Mouse (Mus musculus) midbrain, postnatal 0 days (tissue): Measurements from ENCODE around the gene Gm36028. TPM values are rescaled to one million over a fixed set of nuclear protein-coding genes. Genes with fewer than 3 reads are reported as not detected.

Experiments
- ATAC-seq: fragments of 200-750 bp; cut with Nextera tagmentation; 2 replicates; pipeline ENCODE4 v1.8.0; 2017; ENCODE audit warnings: moderate number of reproducible peaks, mild to moderate bottlenecking, moderate TSS enrichment, moderate library complexity; ENCODE audit not compliant: low FRiP score
- DNase-seq: peaks from one replicate; pipeline ENCODE4 v3.0.0-alpha.2; 2015; ENCODE audit warnings: low spot score
- H3K27ac ChIP-seq: fragments of 300-500 bp; sonication (generic); 2 replicates; pipeline ENCODE4 v1.5.1; 2014; ENCODE audit warnings: low read depth, mild to moderate bottlenecking, low read length, mixed read lengths
- H3K27me3 ChIP-seq: fragments of 300-500 bp; sonication (generic); 2 replicates; pipeline ENCODE4 v1.6.1; 2014; ENCODE audit warnings: low read length, control low read depth, mixed read lengths; ENCODE audit not compliant: insufficient read depth
- H3K36me3 ChIP-seq: fragments of 300-500 bp; sonication (generic); 2 replicates; pipeline ENCODE4 v1.6.1; 2014; ENCODE audit warnings: low read length, control low read depth, mixed read lengths; ENCODE audit not compliant: insufficient read depth
- H3K4me1 ChIP-seq: fragments of 300-500 bp; sonication (generic); 2 replicates; pipeline ENCODE4 v1.6.1; 2014; ENCODE audit warnings: mild to moderate bottlenecking, control low read depth, antibody characterized with exemption, low read length, mixed read lengths; ENCODE audit not compliant: insufficient read depth
- H3K4me2 ChIP-seq: fragments of 300-500 bp; sonication (generic); 2 replicates; pipeline ENCODE4 v1.6.1; 2014; ENCODE audit warnings: low read depth, mild to moderate bottlenecking, low read length, mixed read lengths; ENCODE audit not compliant: poor library complexity, severe bottlenecking
- H3K4me3 ChIP-seq: fragments of 300-500 bp; sonication (generic); 2 replicates; pipeline ENCODE4 v1.5.1; 2014; ENCODE audit warnings: low read depth, mild to moderate bottlenecking, low read length, moderate library complexity
- H3K9ac ChIP-seq: fragments of 300-500 bp; sonication (generic); replicated peaks from 2 replicates; pipeline ENCODE4 v1.6.1; 2014; ENCODE audit warnings: mild to moderate bottlenecking, low read length, moderate library complexity, mixed read lengths; ENCODE audit not compliant: poor library complexity, severe bottlenecking
- H3K9me3 ChIP-seq: fragments of 300-500 bp; sonication (generic); 2 replicates; pipeline ENCODE4 v1.6.1; 2016; ENCODE audit warnings: low read length, control low read depth
- CTCF ChIP-seq: IDR thresholded peaks from 2 replicates; pipeline ENCODE4 v1.5.1; 2016; ENCODE audit warnings: antibody characterized with exemption, mild to moderate bottlenecking
- WGBS: fragments of 180-500 bp; shearing (Covaris S2); extraction: QIAGEN DNeasy Blood & Tissue Kit; methylation state at CpG from one replicate; pipeline ENCODE4 v1.1.7; 2014; 5-methylcytosine and 5-hydroxymethylcytosine counted together
- polyA plus RNA-seq: library from polyadenylated mRNA; unstranded; fragments of >200 nt; fragmentation: Nextera tagmentation; extraction: Ambion mirVana; gene quantifications from 2 replicates; pipeline ENCODE4 v1.2.1, GENCODE M21; 2015
- total RNA-seq: library from RNA; depleted of rRNA; stranded (reverse); fragments of >200 nt; gene quantifications from 2 replicates; pipeline ENCODE4 v1.2.3, GENCODE M21; 2014; rRNA removed

Gene Gm36028
- total and polyA plus RNA-seq, 2 experiments from 2014 or later: 0.19 TPM; not detected in 1

DNA sequence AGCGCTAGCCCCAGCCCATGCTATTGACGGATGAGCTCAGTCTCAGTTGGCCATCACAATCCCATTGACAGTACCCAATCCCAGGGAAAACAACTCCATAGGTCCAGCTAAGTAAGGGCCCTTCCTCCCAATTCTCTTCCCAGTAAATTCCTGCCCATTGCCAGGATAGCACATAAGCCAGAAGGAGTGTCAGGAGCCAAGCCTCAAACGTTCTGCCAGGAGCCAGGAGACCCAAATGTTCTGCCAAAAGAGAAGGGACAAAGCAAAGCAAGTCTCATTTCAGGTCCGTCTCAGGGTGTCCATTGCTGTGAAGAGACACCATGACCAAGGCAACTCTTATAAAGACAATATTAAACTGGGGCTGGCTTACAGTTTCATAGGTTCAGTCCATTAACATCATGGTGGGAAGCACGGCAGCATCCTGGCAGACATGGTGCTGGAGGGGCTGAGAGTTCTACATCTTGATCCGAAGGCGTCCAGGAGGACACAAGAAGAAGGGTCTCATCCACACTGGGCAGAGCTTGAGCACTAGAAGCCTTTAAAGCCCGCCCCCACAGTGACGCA is 57.5 kb downstream of the Gm36028 start:
- Histone ChIP-seq H3K4me2 (no peak overlapping the region), H3K9ac (no peak overlapping the region), H3K27ac (no peak overlapping the region), H3K4me1 (0 out of 2 replicates have a peak, but pooled peaks cover 4% of the 10 kb centered on the region), H3K36me3 (no peaks in the 10 kb centered on the region), H3K4me3 (no peak overlapping the region), H3K27me3 (no peaks in the 10 kb centered on the region), H3K9me3 (no peaks in the 10 kb centered on the region)
- no peak for TF ChIP-seq CTCF
- ATAC-seq: no peak
- no peak for DNase-seq
- WGBS: 95% methylated on average over 9 of the region's 9 CpGs

DNA sequence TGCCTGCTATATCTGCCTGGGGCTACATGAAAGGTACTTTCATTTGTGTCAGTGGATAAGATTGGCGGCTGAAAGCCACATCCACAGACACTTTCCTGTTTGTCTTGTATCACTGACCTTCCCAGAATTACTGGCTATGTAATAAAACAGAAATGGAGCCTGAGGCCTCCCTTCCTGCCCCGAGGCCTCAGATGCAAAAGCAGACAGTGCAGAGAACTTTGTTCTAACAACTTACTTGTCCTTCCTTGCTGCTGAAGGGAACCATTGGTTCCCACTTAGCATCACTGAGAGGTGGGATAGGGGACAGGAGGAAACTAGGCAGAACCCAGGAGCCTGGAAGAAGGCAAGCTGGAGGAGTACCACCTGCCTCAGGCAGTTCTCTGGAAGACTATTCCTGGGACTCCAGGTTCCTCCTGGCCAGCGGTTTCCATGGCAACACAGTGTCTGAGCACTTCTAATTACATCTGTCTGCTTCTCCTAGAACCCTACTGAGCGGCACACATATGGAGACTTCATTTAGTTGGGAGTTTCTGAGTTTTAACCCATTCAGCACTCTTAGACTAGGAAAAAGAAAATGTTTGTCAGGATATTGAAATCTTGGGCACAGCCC is 58.2 kb downstream of the Gm36028 start:
- H3K36me3 ChIP-seq: no peaks in the 10 kb centered on the region
- H3K9me3 ChIP-seq: no peaks in the 10 kb centered on the region
- DNase-seq (peak; percentile 82), ATAC-seq (no peak)
- no peak overlapping the region for H3K4me2 ChIP-seq
- no peak for TF ChIP-seq CTCF
- H3K27me3 ChIP-seq: no peaks in the 10 kb centered on the region
- H3K9ac ChIP-seq: no peak overlapping the region
- H3K27ac ChIP-seq: no peak overlapping the region
- no peak overlapping the region for H3K4me3 ChIP-seq
- H3K4me1 ChIP-seq: 0 out of 2 replicates have a peak, but pooled peaks cover 4% of the 10 kb centered on the region
- WGBS: 52% methylated on average over 4 of the region's 4 CpGs

DNA sequence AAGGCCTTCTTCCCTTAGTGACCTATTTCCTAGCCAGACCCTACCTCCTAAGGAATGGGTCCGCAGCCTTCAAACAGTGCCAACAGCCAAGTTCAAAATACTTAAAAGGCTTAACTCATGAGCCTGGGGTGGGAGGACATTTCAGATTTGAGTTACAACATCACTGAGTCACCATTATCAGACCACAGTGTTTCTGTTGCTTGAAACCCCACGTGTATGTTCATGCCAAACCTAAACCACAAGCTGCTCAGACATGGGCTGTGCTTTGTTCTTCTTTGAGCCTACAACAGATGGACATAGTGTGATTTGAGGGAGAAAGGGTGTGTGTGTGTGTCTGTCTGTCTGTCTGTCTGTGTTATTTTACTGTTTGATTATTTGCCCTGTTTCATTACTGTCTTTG is 59.8 kb downstream of the Gm36028 start:
- no peak for TF ChIP-seq CTCF
- no peak overlapping the region for H3K4me2 ChIP-seq
- ATAC-seq (no peak), DNase-seq (no peak)
- no peak overlapping the region for H3K27ac ChIP-seq
- H3K4me1 ChIP-seq: 0 out of 2 replicates have a peak, but pooled peaks cover 4% of the 10 kb centered on the region
- WGBS: 88% methylated on average over 2 of the region's 2 CpGs
- H3K9ac ChIP-seq: no peak overlapping the region
- no peaks in the 10 kb centered on the region for H3K36me3 ChIP-seq
- no peaks in the 10 kb centered on the region for H3K27me3 ChIP-seq
- H3K4me3 ChIP-seq: no peak overlapping the region
- H3K9me3 ChIP-seq: no peaks in the 10 kb centered on the region

Other genes with a start within 250 kb of the Gm36028 start
- 32.3 and 39.6 TPM in 2 replicates for gene Ndufb4, start 206.7 kb downstream of the Gm36028 start, total RNA-seq
- 86.9 and 90.7 TPM in 2 replicates for gene Ndufb4, start 206.7 kb downstream of the Gm36028 start, polyA plus RNA-seq
- gene Fstl1, start 84.3 kb downstream of the Gm36028 start, total RNA-seq: 51.6 and 72.1 TPM in 2 replicates
- 56.3 and 58.8 TPM in 2 replicates for gene Fstl1, start 84.3 kb downstream of the Gm36028 start, polyA plus RNA-seq
- gene Lrrc58, start 7.2 kb upstream of the Gm36028 start, total RNA-seq: 88.2 and 106 TPM in 2 replicates
- gene Lrrc58, start 7.2 kb upstream of the Gm36028 start, polyA plus RNA-seq: 40.7 and 46.1 TPM in 2 replicates
- 6.1 and 6.4 TPM in 2 replicates for gene Gpr156, start 55.4 kb upstream of the Gm36028 start, total RNA-seq
- 2.8 and 2.9 TPM in 2 replicates for gene Gpr156, start 55.4 kb upstream of the Gm36028 start, polyA plus RNA-seq
- gene Gsk3b, start 227.9 kb upstream of the Gm36028 start, total RNA-seq: 116 and 148 TPM in 2 replicates
- gene Gsk3b, start 227.9 kb upstream of the Gm36028 start, polyA plus RNA-seq: 135 and 150 TPM in 2 replicates